Mouse (Mus musculus): ENCODE measurements at regions not wholly inside any gene's neighbourhood (a gene's known extent, or its start where the extent isn't known, plus 50 kb on each side); places are given as distances from the start of the nearest gene placed in this dataset.

GRCm38 (mm10) chr10:9010191-9010590 lies 124.3 kb upstream of the Sash1 start:
- intact Hi-C loops (cut with DNase I): loop anchor here (5.0 kb wide), 1 partner anchor 747 kb away; no protein-coding TSS in a partner anchor
- 93% methylated on average over 13 of the region's 13 CpGs for WGBS
- H3K4me3 ChIP-seq: no peak overlapping the region
- H3K27ac ChIP-seq: no peak overlapping the region
- TF ChIP-seq POLR2A (IDR thresholded peaks at IDR 0.05; ENCODE audit: insufficient read depth, low read depth, low read length): no peak
- no peak for TF ChIP-seq CTCF (IDR thresholded peaks at IDR 0.05)
- TF ChIP-seq EP300 (IDR thresholded peaks at IDR 0.05; ENCODE audit: insufficient read depth, low read depth, low read length): no peak
- DNase-seq: no peak
- no peaks in the 10 kb centered on the region for H3K36me3 ChIP-seq (ENCODE audit: control insufficient read depth, insufficient read depth, low read length)
- H3K4me1 ChIP-seq (ENCODE audit: control insufficient read depth, insufficient read depth, low read length): no peaks in the 10 kb centered on the region
- H3K27me3 ChIP-seq (ENCODE audit: control insufficient read depth, insufficient read depth, low read length): no peaks in the 10 kb centered on the region
- H3K79me2 ChIP-seq (replicated peaks; ENCODE audit: control insufficient read depth, insufficient read depth, low read length): no peaks in the 10 kb centered on the region
- H3K9ac ChIP-seq (ENCODE audit: low read depth, low read length): no peak overlapping the region

GRCm38 (mm10) chr10:9005140-9005909 lies 119.5 kb upstream of the Sash1 start:
- intact Hi-C loops (cut with DNase I): no loop called here
- WGBS: 67% methylated on average over 10 of the region's 10 CpGs

GRCm38 (mm10) chr10:9002261-9002660 lies 116.4 kb upstream of the Sash1 start:
- TF ChIP-seq POLR2A (IDR thresholded peaks at IDR 0.05; ENCODE audit: insufficient read depth, low read depth, low read length) (no peak), EP300 (IDR thresholded peaks at IDR 0.05; ENCODE audit: insufficient read depth, low read depth, low read length) (no peak), CTCF (IDR thresholded peaks at IDR 0.05) (no peak)
- DNase-seq: no peak
- intact Hi-C loops (cut with DNase I): no loop called here
- Histone ChIP-seq H3K27ac (no peak overlapping the region), H3K4me1 (ENCODE audit: control insufficient read depth, insufficient read depth, low read length) (no peaks in the 10 kb centered on the region), H3K27me3 (ENCODE audit: control insufficient read depth, insufficient read depth, low read length) (no peaks in the 10 kb centered on the region), H3K36me3 (ENCODE audit: control insufficient read depth, insufficient read depth, low read length) (no peaks in the 10 kb centered on the region), H3K79me2 (replicated peaks; ENCODE audit: control insufficient read depth, insufficient read depth, low read length) (no peaks in the 10 kb centered on the region), H3K9ac (ENCODE audit: low read depth, low read length) (no peak overlapping the region), H3K4me3 (no peak overlapping the region)
- WGBS: 72% methylated on average over 5 of the region's 5 CpGs

More at GRCm38 (mm10) chr10:9005140-9005909, 119.5 kb upstream of the Sash1 start:
- H3K9ac ChIP-seq (ENCODE audit: low read depth, low read length): no peak overlapping the region
- H3K79me2 ChIP-seq (replicated peaks; ENCODE audit: control insufficient read depth, insufficient read depth, low read length): no peaks in the 10 kb centered on the region
- H3K27me3 ChIP-seq (ENCODE audit: control insufficient read depth, insufficient read depth, low read length): no peaks in the 10 kb centered on the region
- no peak overlapping the region for H3K4me3 ChIP-seq
- no peaks in the 10 kb centered on the region for H3K36me3 ChIP-seq (ENCODE audit: control insufficient read depth, insufficient read depth, low read length)
- no peak for TF ChIP-seq CTCF (IDR thresholded peaks at IDR 0.05)
- TF ChIP-seq EP300 (IDR thresholded peaks at IDR 0.05; ENCODE audit: insufficient read depth, low read depth, low read length): no peak
- no peak for TF ChIP-seq POLR2A (IDR thresholded peaks at IDR 0.05; ENCODE audit: insufficient read depth, low read depth, low read length)
- DNase-seq: no peak
- H3K27ac ChIP-seq: no peak overlapping the region
- H3K4me1 ChIP-seq (ENCODE audit: control insufficient read depth, insufficient read depth, low read length): no peaks in the 10 kb centered on the region

- intact Hi-C loops (cut with DNase I): no loop called here
- no peaks in the 10 kb centered on the region for H3K27me3 ChIP-seq (ENCODE audit: control insufficient read depth, insufficient read depth, low read length)
- 46% methylated on average over 5 of the region's 5 CpGs for WGBS
- H3K36me3 ChIP-seq (ENCODE audit: control insufficient read depth, insufficient read depth, low read length): no peaks in the 10 kb centered on the region
- H3K27ac ChIP-seq: peak overlapping the region; percentile 40; the same call in 1 of the 2 replicates
- no peak overlapping the region for H3K9ac ChIP-seq (ENCODE audit: low read depth, low read length)
- peak; percentile 27 to 34 for DNase-seq
- no peaks in the 10 kb centered on the region for H3K79me2 ChIP-seq (replicated peaks; ENCODE audit: control insufficient read depth, insufficient read depth, low read length)
- H3K4me1 ChIP-seq (ENCODE audit: control insufficient read depth, insufficient read depth, low read length): no peaks in the 10 kb centered on the region
- TF ChIP-seq CTCF (IDR thresholded peaks at IDR 0.05) (no peak), POLR2A (IDR thresholded peaks at IDR 0.05; ENCODE audit: insufficient read depth, low read depth, low read length) (no peak), EP300 (IDR thresholded peaks at IDR 0.05; ENCODE audit: insufficient read depth, low read depth, low read length) (no peak)
- H3K4me3 ChIP-seq: no peak overlapping the region
Observed at GRCm38 (mm10) chr10:8998758-8999398, 113.0 kb upstream of the Sash1 start.

GRCm38 (mm10) chr10:8998356-8998755 lies 112.5 kb upstream of the Sash1 start:
- H3K4me1 ChIP-seq (ENCODE audit: control insufficient read depth, insufficient read depth, low read length): no peaks in the 10 kb centered on the region
- 34% methylated on average over 2 of the region's 2 CpGs for WGBS
- no peak overlapping the region for H3K9ac ChIP-seq (ENCODE audit: low read depth, low read length)
- no peaks in the 10 kb centered on the region for H3K79me2 ChIP-seq (replicated peaks; ENCODE audit: control insufficient read depth, insufficient read depth, low read length)
- no peaks in the 10 kb centered on the region for H3K27me3 ChIP-seq (ENCODE audit: control insufficient read depth, insufficient read depth, low read length)
- H3K27ac ChIP-seq: peak overlapping the region; percentile 40; the same call in 1 of the 2 replicates
- H3K4me3 ChIP-seq: no peak overlapping the region
- DNase-seq: peak in 1 of 2 experiments; percentile 18
- no peak for TF ChIP-seq CTCF (IDR thresholded peaks at IDR 0.05)
- no peak for TF ChIP-seq EP300 (IDR thresholded peaks at IDR 0.05; ENCODE audit: insufficient read depth, low read depth, low read length)
- TF ChIP-seq POLR2A (IDR thresholded peaks at IDR 0.05; ENCODE audit: insufficient read depth, low read depth, low read length): no peak
- intact Hi-C loops (cut with DNase I): no loop called here
- no peaks in the 10 kb centered on the region for H3K36me3 ChIP-seq (ENCODE audit: control insufficient read depth, insufficient read depth, low read length)

GRCm38 (mm10) chr10:8995097-8995496 lies 109.2 kb upstream of the Sash1 start:
- H3K27ac ChIP-seq: no peak overlapping the region
- H3K27me3 ChIP-seq (ENCODE audit: control insufficient read depth, insufficient read depth, low read length): no peaks in the 10 kb centered on the region
- 21% methylated on average over 3 of the region's 3 CpGs for WGBS
- no peak overlapping the region for H3K9ac ChIP-seq (ENCODE audit: low read depth, low read length)
- no peak for DNase-seq
- H3K79me2 ChIP-seq (replicated peaks; ENCODE audit: control insufficient read depth, insufficient read depth, low read length): no peaks in the 10 kb centered on the region
- no peak overlapping the region for H3K4me3 ChIP-seq
- intact Hi-C loops (cut with DNase I): no loop called here
- H3K4me1 ChIP-seq (ENCODE audit: control insufficient read depth, insufficient read depth, low read length): no peaks in the 10 kb centered on the region
- TF ChIP-seq EP300 (IDR thresholded peaks at IDR 0.05; ENCODE audit: insufficient read depth, low read depth, low read length): no peak
- TF ChIP-seq CTCF (IDR thresholded peaks at IDR 0.05): no peak
- TF ChIP-seq POLR2A (IDR thresholded peaks at IDR 0.05; ENCODE audit: insufficient read depth, low read depth, low read length): no peak
- no peaks in the 10 kb centered on the region for H3K36me3 ChIP-seq (ENCODE audit: control insufficient read depth, insufficient read depth, low read length)

Data from heart, adult 2 months (tissue).